Mouse (Mus musculus): Measurements from ENCODE around the gene Tdrd12. TPM values are rescaled to one million over a fixed set of nuclear protein-coding genes. Genes with fewer than 3 reads are reported as not detected.
A peak's percentile ranks its signal among the peaks of the same experiment; 100 is the strongest.

Tdrd12 gene
- polyA plus RNA-seq, 1 experiment, result 0.25 TPM

- no peak for TF ChIP-seq POLR2A (IDR thresholded peaks at IDR 0.05; ENCODE audit: low read depth, low read length)
- TF ChIP-seq CTCF (conservative IDR thresholded peaks at IDR 0.05; ENCODE audit: insufficient read depth, insufficient read length, low read depth, low read length), result no peak
- peak; percentile 53 for DNase-seq
- 67% methylated on average over 2 of the region's 2 CpGs for WGBS
- Histone ChIP-seq H3K4me3 (ENCODE audit: insufficient read depth, low read depth, low read length) (no peak overlapping the region), H3K36me3 (ENCODE audit: control insufficient read depth, insufficient read depth, low read length) (no peaks in the 10 kb centered on the region), H3K27me3 (replicated peaks; ENCODE audit: control insufficient read depth, insufficient read depth, low read length) (no peaks in the 10 kb centered on the region), H3K4me1 (ENCODE audit: control insufficient read depth, insufficient read depth, low read length) (peaks cover 12% of the 10 kb centered on the region; the same call in 1 of the 2 replicates), H3K27ac (ENCODE audit: insufficient read depth, low read depth, low read length) (peak overlapping the region; percentile 99)
Measured at GRCm38 (mm10) chr7:35564067-35564865, 26.7 kb upstream of the Tdrd12 start.

DNA sequence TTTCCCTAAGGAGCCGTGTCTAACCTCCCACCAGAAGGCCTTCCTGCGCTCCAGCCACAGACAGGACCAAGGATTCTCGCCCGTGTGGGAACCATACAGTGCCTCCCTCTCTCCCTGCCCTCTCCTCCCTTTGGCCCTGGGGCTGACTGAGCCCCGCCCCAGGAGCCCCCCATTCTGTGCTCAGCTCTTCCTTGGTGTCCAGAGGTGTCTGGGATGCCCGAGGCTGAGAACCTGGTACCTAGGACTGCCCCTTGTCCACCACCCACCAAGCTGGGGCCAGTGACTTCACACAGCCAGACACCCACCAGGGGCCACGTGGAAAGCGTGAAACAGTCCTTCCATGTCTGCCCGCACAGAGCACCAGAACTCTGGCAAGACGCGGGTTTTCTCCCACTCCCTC is 25.5 kb upstream of the Tdrd12 start:
- Histone ChIP-seq H3K27ac (ENCODE audit: insufficient read depth, low read depth, low read length) (peak overlapping the region; percentile 59; the same call in 1 of the 2 replicates), H3K27me3 (replicated peaks; ENCODE audit: control insufficient read depth, insufficient read depth, low read length) (no peaks in the 10 kb centered on the region), H3K4me3 (ENCODE audit: insufficient read depth, low read depth, low read length) (no peak overlapping the region), H3K36me3 (ENCODE audit: control insufficient read depth, insufficient read depth, low read length) (no peaks in the 10 kb centered on the region), H3K4me1 (ENCODE audit: control insufficient read depth, insufficient read depth, low read length) (peaks cover 21% of the 10 kb centered on the region)
- WGBS, result 81% methylated on average over 11 of the region's 11 CpGs
- no peak for DNase-seq
- TF ChIP-seq POLR2A (IDR thresholded peaks at IDR 0.05; ENCODE audit: low read depth, low read length) (no peak), CTCF (conservative IDR thresholded peaks at IDR 0.05; ENCODE audit: insufficient read depth, insufficient read length, low read depth, low read length) (no peak)

GRCm38 (mm10) chr7:35559838-35560237 is 22.3 kb upstream of the Tdrd12 start:
- TF ChIP-seq CTCF (conservative IDR thresholded peaks at IDR 0.05; ENCODE audit: insufficient read depth, insufficient read length, low read depth, low read length) (no peak), POLR2A (IDR thresholded peaks at IDR 0.05; ENCODE audit: low read depth, low read length) (no peak)
- WGBS, result 87% methylated on average over 3 of the region's 3 CpGs
- no peaks in the 10 kb centered on the region for H3K27me3 ChIP-seq (replicated peaks; ENCODE audit: control insufficient read depth, insufficient read depth, low read length)
- no peak overlapping the region for H3K4me3 ChIP-seq (ENCODE audit: insufficient read depth, low read depth, low read length)
- peak overlapping the region; percentile 26 for H3K27ac ChIP-seq (ENCODE audit: insufficient read depth, low read depth, low read length)
- H3K4me1 ChIP-seq (ENCODE audit: control insufficient read depth, insufficient read depth, low read length), result peaks cover 40% of the 10 kb centered on the region
- no peaks in the 10 kb centered on the region for H3K36me3 ChIP-seq (ENCODE audit: control insufficient read depth, insufficient read depth, low read length)
- no peak for DNase-seq

DNA sequence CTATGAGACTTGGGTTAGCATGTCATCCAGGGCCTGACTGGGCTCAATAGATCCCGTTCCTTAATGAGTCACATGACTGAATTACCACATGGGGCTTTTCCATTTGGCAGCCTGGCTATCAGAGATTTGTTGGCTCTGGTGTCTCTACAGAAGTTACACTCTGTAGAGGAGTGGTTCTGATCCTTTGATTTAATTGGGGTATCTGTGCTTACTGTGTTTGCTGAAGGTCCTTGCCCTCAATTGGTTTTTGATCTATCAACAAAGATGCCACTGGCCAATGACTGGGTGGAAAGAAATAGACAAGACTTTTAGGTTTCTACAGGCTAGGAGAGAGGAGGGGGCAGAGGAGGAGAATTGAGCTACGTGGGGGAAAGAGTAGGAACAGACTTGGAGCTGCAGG is 21.1 kb upstream of the Tdrd12 start:
- 50% methylated on average over 2 of the region's 2 CpGs for WGBS
- TF ChIP-seq CTCF (conservative IDR thresholded peaks at IDR 0.05; ENCODE audit: insufficient read depth, insufficient read length, low read depth, low read length) (no peak), POLR2A (IDR thresholded peaks at IDR 0.05; ENCODE audit: low read depth, low read length) (no peak)
- no peak for DNase-seq
- peaks cover 38% of the 10 kb centered on the region for H3K4me1 ChIP-seq (ENCODE audit: control insufficient read depth, insufficient read depth, low read length)
- no peak overlapping the region for H3K4me3 ChIP-seq (ENCODE audit: insufficient read depth, low read depth, low read length)
- H3K27me3 ChIP-seq (replicated peaks; ENCODE audit: control insufficient read depth, insufficient read depth, low read length), result no peaks in the 10 kb centered on the region
- no peaks in the 10 kb centered on the region for H3K36me3 ChIP-seq (ENCODE audit: control insufficient read depth, insufficient read depth, low read length)
- peak overlapping the region; percentile 100 for H3K27ac ChIP-seq (ENCODE audit: insufficient read depth, low read depth, low read length)

DNA sequence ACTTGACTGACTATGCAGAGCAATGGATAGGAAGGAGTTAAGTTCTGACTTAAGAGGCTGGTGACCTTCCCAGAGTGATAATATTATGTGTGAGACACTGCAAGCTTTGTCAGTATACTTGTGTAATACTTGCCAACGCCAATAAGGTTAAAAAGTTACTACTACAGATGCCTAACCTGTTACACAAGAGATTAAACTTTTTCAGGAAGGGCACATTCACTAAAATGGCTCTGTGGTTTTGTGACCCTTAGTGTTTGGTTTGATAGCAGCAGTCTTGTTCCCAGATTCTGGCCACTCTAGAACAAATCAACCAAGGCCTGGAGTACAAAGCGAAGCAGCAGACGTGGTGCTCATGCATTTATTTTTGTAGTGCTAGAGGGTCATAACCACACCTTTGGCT is 20.0 kb upstream of the Tdrd12 start:
- Histone ChIP-seq H3K4me1 (ENCODE audit: control insufficient read depth, insufficient read depth, low read length) (peaks cover 38% of the 10 kb centered on the region), H3K4me3 (ENCODE audit: insufficient read depth, low read depth, low read length) (no peak overlapping the region), H3K27ac (ENCODE audit: insufficient read depth, low read depth, low read length) (peak overlapping the region; percentile 100), H3K36me3 (ENCODE audit: control insufficient read depth, insufficient read depth, low read length) (0 out of 2 replicates have a peak, but pooled peaks cover 3% of the 10 kb centered on the region), H3K27me3 (replicated peaks; ENCODE audit: control insufficient read depth, insufficient read depth, low read length) (no peaks in the 10 kb centered on the region)
- peak; percentile 79 for DNase-seq
- 44% methylated on average over 3 of the region's 3 CpGs for WGBS
- TF ChIP-seq CTCF (conservative IDR thresholded peaks at IDR 0.05; ENCODE audit: insufficient read depth, insufficient read length, low read depth, low read length), result no peak
- no peak for TF ChIP-seq POLR2A (IDR thresholded peaks at IDR 0.05; ENCODE audit: low read depth, low read length)

- 85% methylated on average over 5 of the region's 5 CpGs for WGBS
- Histone ChIP-seq H3K4me3 (ENCODE audit: insufficient read depth, low read depth, low read length) (no peak overlapping the region), H3K27ac (ENCODE audit: insufficient read depth, low read depth, low read length) (peak overlapping the region; percentile 98), H3K36me3 (ENCODE audit: control insufficient read depth, insufficient read depth, low read length) (0 out of 2 replicates have a peak, but pooled peaks cover 3% of the 10 kb centered on the region), H3K27me3 (replicated peaks; ENCODE audit: control insufficient read depth, insufficient read depth, low read length) (no peaks in the 10 kb centered on the region), H3K4me1 (ENCODE audit: control insufficient read depth, insufficient read depth, low read length) (peaks cover 34% of the 10 kb centered on the region)
- TF ChIP-seq CTCF (conservative IDR thresholded peaks at IDR 0.05; ENCODE audit: insufficient read depth, insufficient read length, low read depth, low read length) (no peak), POLR2A (IDR thresholded peaks at IDR 0.05; ENCODE audit: low read depth, low read length) (no peak)
- no peak for DNase-seq
Measured at GRCm38 (mm10) chr7:35556905-35557304, 19.4 kb upstream of the Tdrd12 start.

GRCm38 (mm10) chr7:35556205-35556603 is 18.7 kb upstream of the Tdrd12 start, which contains the start of gene Nudt19:
Gene Nudt19, minus strand, starts transcription at chr7:35556304.
- TF ChIP-seq CTCF (conservative IDR thresholded peaks at IDR 0.05; ENCODE audit: insufficient read depth, insufficient read length, low read depth, low read length) (no peak), POLR2A (IDR thresholded peaks at IDR 0.05; ENCODE audit: low read depth, low read length) (no peak)
- peaks cover 31% of the 10 kb centered on the region for H3K4me1 ChIP-seq (ENCODE audit: control insufficient read depth, insufficient read depth, low read length)
- whole genome bisulfite sequencing, result 58% methylated on average over 4 of the region's 4 CpGs

More at GRCm38 (mm10) chr7:35556205-35556603, 18.7 kb upstream of the Tdrd12 start, which contains the start of gene Nudt19:
- peaks cover 8% of the 10 kb centered on the region for H3K36me3 ChIP-seq (ENCODE audit: control insufficient read depth, insufficient read depth, low read length)
- peak within 1 kb of the TSS; percentile 96 for H3K4me3 ChIP-seq (ENCODE audit: insufficient read depth, low read depth, low read length)
- H3K27me3 ChIP-seq (replicated peaks; ENCODE audit: control insufficient read depth, insufficient read depth, low read length), result no peaks in the 10 kb centered on the region
- no peak for DNase-seq
- peak within 1 kb of the TSS; percentile 98 for H3K27ac ChIP-seq (ENCODE audit: insufficient read depth, low read depth, low read length)
